In the genomic region with DNA sequence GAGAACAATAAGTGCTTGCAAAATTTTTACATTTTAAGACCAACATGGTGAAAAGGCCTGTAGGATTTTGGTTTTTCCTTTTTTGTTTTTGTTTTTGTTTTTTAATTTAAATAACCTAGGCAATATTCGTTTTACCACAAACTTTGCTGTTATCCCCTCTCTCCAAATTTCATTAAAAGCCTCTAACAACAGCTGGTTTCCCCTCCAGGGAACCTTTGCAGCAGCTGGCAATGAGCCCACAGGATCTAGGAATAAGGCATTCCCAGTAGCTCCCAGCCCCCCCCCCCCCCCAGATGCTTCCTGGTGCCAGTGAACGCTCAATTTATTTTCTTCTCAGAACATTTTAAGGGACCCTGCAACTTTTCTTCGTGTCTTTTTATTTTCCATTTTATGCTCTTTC, we compare ENCODE assay signal across 14 mouse cellular contexts. TPM values are rescaled to one million over a fixed set of nuclear protein-coding genes. Genes with fewer than 3 reads are reported as not detected.
DNase-seq lines count a peak whose midpoint lies in the region; ATAC-seq lines count a peak whose summit lies in the region.
"Had no signal": no experiment of that assay in that cellular context is flagged by ENCODE, and none has a peak within 500 bp of the region (broad histone marks: within the 10 kb centered on the region; RNA-seq: fewer than 3 reads in every experiment).

No protein-coding gene starts in this region.

- no peaks in the 10 kb centered on the region for H3K9me3 ChIP-seq in hindbrain, embryonic 13.5 days
- H3K9me3 ChIP-seq in hindbrain, embryonic 12.5 days (replicated peaks): no peaks in the 10 kb centered on the region
- no peaks in the 10 kb centered on the region for H3K9me3 ChIP-seq in limb, embryonic 12.5 days
- H3K9me3 ChIP-seq in limb, embryonic 10.5 days (replicated peaks): no peaks in the 10 kb centered on the region
- H3K9me3 ChIP-seq: embryonic facial prominence, embryonic 15.5 days; lung, embryonic 15.5 days had no signal

- no peak overlapping the region for H3K4me2 ChIP-seq in hindbrain, embryonic 13.5 days
- no peak overlapping the region for H3K4me2 ChIP-seq in hindbrain, embryonic 12.5 days (replicated peaks)
- H3K4me2 ChIP-seq in limb, embryonic 12.5 days: no peak overlapping the region
- H3K4me2 ChIP-seq: embryonic facial prominence, embryonic 15.5 days; lung, embryonic 15.5 days had no signal

- no peaks in the 10 kb centered on the region for H3K36me3 ChIP-seq in hindbrain, embryonic 13.5 days
- no peaks in the 10 kb centered on the region for H3K36me3 ChIP-seq in hindbrain, embryonic 12.5 days
- H3K36me3 ChIP-seq in limb, embryonic 12.5 days: no peaks in the 10 kb centered on the region
- no peaks in the 10 kb centered on the region for H3K36me3 ChIP-seq in limb, embryonic 10.5 days
- H3K36me3 ChIP-seq: embryonic facial prominence, embryonic 15.5 days; lung, embryonic 15.5 days had no signal

- H3K9ac ChIP-seq in hindbrain, embryonic 13.5 days: no peak overlapping the region
- no peak overlapping the region for H3K9ac ChIP-seq in hindbrain, embryonic 12.5 days
- H3K9ac ChIP-seq in limb, embryonic 12.5 days (replicated peaks): no peak overlapping the region
- H3K9ac ChIP-seq: embryonic facial prominence, embryonic 15.5 days; lung, embryonic 15.5 days had no signal

- no peaks in the 10 kb centered on the region for H3K27me3 ChIP-seq in hindbrain, embryonic 13.5 days
- no peaks in the 10 kb centered on the region for H3K27me3 ChIP-seq in hindbrain, embryonic 12.5 days
- H3K27me3 ChIP-seq in limb, embryonic 12.5 days: no peaks in the 10 kb centered on the region
- no peaks in the 10 kb centered on the region for H3K27me3 ChIP-seq in limb, embryonic 10.5 days (ENCODE audit: low read depth, poor library complexity, severe bottlenecking)
- H3K27me3 ChIP-seq: embryonic facial prominence, embryonic 15.5 days; lung, embryonic 15.5 days had no signal

- ATAC-seq in hindbrain, embryonic 13.5 days (ENCODE audit: low FRiP score): no peak
- ATAC-seq in hindbrain, embryonic 12.5 days (ENCODE audit: low FRiP score): no peak
- no peak for ATAC-seq in limb, embryonic 12.5 days (ENCODE audit: insufficient number of reproducible peaks, insufficient read depth, low FRiP score, low TSS enrichment, low read depth)
- ATAC-seq: intestine, embryonic 16.5 days had no signal

- peak; percentile 34 to 52 for DNase-seq in cerebellum, postnatal 10 days
- DNase-seq in cerebellum, adult 11-12 months: no peak
- DNase-seq in limb, embryonic 10.5 days (ENCODE audit: low spot score): no peak
- DNase-seq in testis, postnatal 10 days (ENCODE audit: low spot score): peak; percentile 60
- no peak for DNase-seq in testis, postnatal 14 days (ENCODE audit: low spot score)
- DNase-seq: cerebellum, adult 11 months; thymus, adult 18-20 months had no signal

- peaks cover 13% of the 10 kb centered on the region for H3K4me1 ChIP-seq in hindbrain, embryonic 13.5 days (replicated peaks)
- H3K4me1 ChIP-seq in hindbrain, embryonic 12.5 days: no peaks in the 10 kb centered on the region
- peaks cover 16% of the 10 kb centered on the region for H3K4me1 ChIP-seq in limb, embryonic 12.5 days (replicated peaks)
- H3K4me1 ChIP-seq in limb, embryonic 10.5 days: peaks cover 7% of the 10 kb centered on the region; the same call in 1 of the 2 replicates
- H3K4me1 ChIP-seq: embryonic facial prominence, embryonic 15.5 days had no signal

- peak overlapping the region; percentile 64 for H3K27ac ChIP-seq in hindbrain, embryonic 13.5 days
- no peak overlapping the region for H3K27ac ChIP-seq in hindbrain, embryonic 12.5 days
- H3K27ac ChIP-seq in limb, embryonic 12.5 days: 0 out of 2 replicates have a peak overlapping the region, but pooled peaks have one; percentile 56
- no peak overlapping the region for H3K27ac ChIP-seq in limb, embryonic 10.5 days
- H3K27ac ChIP-seq: embryonic facial prominence, embryonic 15.5 days; left cerebral cortex, adult 2 months; lung, embryonic 15.5 days had no signal

- 43% methylated on average over 3 of the region's 3 CpGs for WGBS in hindbrain, embryonic 13.5 days
- WGBS in hindbrain, embryonic 12.5 days: 49% methylated on average over 3 of the region's 3 CpGs
- 16% methylated on average over 3 of the region's 3 CpGs for WGBS in limb, embryonic 12.5 days
- 64% methylated on average over 3 of the region's 3 CpGs for WGBS in limb, embryonic 10.5 days

- H3K4me3 ChIP-seq in hindbrain, embryonic 13.5 days: no peak overlapping the region
- no peak overlapping the region for H3K4me3 ChIP-seq in hindbrain, embryonic 12.5 days
- H3K4me3 ChIP-seq in limb, embryonic 12.5 days (replicated peaks): no peak overlapping the region
- H3K4me3 ChIP-seq in limb, embryonic 10.5 days: no peak overlapping the region
- H3K4me3 ChIP-seq: embryonic facial prominence, embryonic 15.5 days; left cerebral cortex, adult 2 months; lung, embryonic 15.5 days had no signal

RNA-seq across cellular contexts. Expression of a gene that starts 38.7 kb away (rescaled TPM):
- 145 and 171 TPM in 2 replicates for polyA plus RNA-seq in hindbrain, embryonic 13.5 days (2015; fragmentation: Nextera tagmentation; extraction: Ambion mirVana)
- polyA plus RNA-seq in hindbrain, embryonic 12.5 days (2016; fragmentation: Nextera tagmentation; extraction: Ambion mirVana): 126 and 140 TPM in 2 replicates
- polyA plus RNA-seq in limb, embryonic 12.5 days (2016; fragmentation: Nextera tagmentation; extraction: Ambion mirVana): 25.5 and 27.1 TPM in 2 replicates
- polyA plus RNA-seq in limb, embryonic 10.5 days (2016; fragmentation: Nextera tagmentation; extraction: Ambion mirVana): 2.2 and 3.7 TPM in 2 replicates

Comparison
In these comparisons a context has a peak if more than half of its experiments do, and no peak if none do; other contexts are left out.
1. DNase-seq: peak in cerebellum, postnatal 10 days (2 of 2) and testis, postnatal 10 days (single experiment); none in cerebellum, adult 11-12 months (single experiment), limb, embryonic 10.5 days (single experiment) and testis, postnatal 14 days (single experiment).
2. H3K27ac ChIP-seq: peak in hindbrain, embryonic 13.5 days (single experiment) and limb, embryonic 12.5 days (single experiment); none in hindbrain, embryonic 12.5 days (single experiment) and limb, embryonic 10.5 days (single experiment).